Mouse (Mus musculus) erythroblast, embryonic 14.5 days (primary cell): ENCODE measurements around the gene Spo11. TPM values are rescaled to one million over a fixed set of nuclear protein-coding genes. Genes with fewer than 3 reads are reported as not detected.

ENCODE experiments used
- H3K27me3 ChIP-seq: 2 replicates; pipeline ENCODE4 v1.6.1; 2012; ENCODE audit warnings: inconsistent platforms; ENCODE audit not compliant: control insufficient read depth
- H3K36me3 ChIP-seq: 2 replicates; pipeline ENCODE4 v1.6.1; 2012; ENCODE audit warnings: mild to moderate bottlenecking, inconsistent platforms; ENCODE audit not compliant: control insufficient read depth
- H3K4me1 ChIP-seq: 2 replicates; pipeline ENCODE4 v1.6.1; 2012; ENCODE audit warnings: inconsistent platforms; ENCODE audit not compliant: control insufficient read depth
- H3K4me3 ChIP-seq: replicated peaks from 2 replicates; pipeline ENCODE3; 2012; ENCODE audit warnings: moderate library complexity, mild to moderate bottlenecking, inconsistent platforms
- H3K9me3 ChIP-seq: 2 replicates; pipeline ENCODE4 v1.6.1; 2012; ENCODE audit warnings: low read length, inconsistent platforms, mixed read lengths; ENCODE audit not compliant: control insufficient read depth
- GATA1 ChIP-seq: IDR thresholded peaks from 2 replicates; pipeline ENCODE4 v1.6.1; 2012; ENCODE audit warnings: low read length, inconsistent platforms, mixed read lengths
- TAL1 ChIP-seq: IDR thresholded peaks from 3 replicates; pipeline ENCODE4 v1.6.1; 2012; ENCODE audit warnings: low read length, inconsistent platforms, mixed read lengths
- polyA plus RNA-seq: library from polyadenylated mRNA; stranded (reverse); fragments of >175 nt; gene quantifications from 2 replicates; pipeline ENCODE4 v1.2.3, GENCODE M21; 2012

The Spo11 gene
- polyA plus RNA-seq, 1 experiment = 0.02 TPM

DNA sequence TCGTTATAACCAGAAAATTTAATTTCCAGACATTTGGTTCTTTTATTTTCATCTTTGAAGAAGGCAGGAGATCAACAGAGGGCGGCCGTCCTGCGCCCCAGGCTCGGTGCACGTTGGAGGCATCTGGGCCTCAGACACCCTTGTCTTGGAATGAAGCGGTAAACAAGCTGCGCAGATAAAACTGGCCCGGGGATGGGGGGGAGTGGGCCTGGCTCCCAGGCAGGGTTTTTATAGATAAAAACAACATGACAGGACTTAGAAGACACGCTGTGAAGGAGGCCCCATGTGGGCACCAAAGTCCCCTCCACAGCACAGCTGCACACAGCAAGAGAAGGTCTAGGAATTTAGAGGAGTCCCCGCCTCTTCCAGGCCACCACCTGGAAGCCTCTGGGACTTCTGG lies 26.8 kb upstream of the Spo11 start:
- H3K9me3 ChIP-seq = no peaks in the 10 kb centered on the region
- TF ChIP-seq TAL1 = no peak
- TF ChIP-seq GATA1 = no peak
- no peaks in the 10 kb centered on the region for H3K4me1 ChIP-seq
- H3K36me3 ChIP-seq = no peaks in the 10 kb centered on the region
- peaks cover 3% of the 10 kb centered on the region; the same call in 1 of the 2 replicates for H3K27me3 ChIP-seq
- H3K4me3 ChIP-seq = no peak overlapping the region

DNA sequence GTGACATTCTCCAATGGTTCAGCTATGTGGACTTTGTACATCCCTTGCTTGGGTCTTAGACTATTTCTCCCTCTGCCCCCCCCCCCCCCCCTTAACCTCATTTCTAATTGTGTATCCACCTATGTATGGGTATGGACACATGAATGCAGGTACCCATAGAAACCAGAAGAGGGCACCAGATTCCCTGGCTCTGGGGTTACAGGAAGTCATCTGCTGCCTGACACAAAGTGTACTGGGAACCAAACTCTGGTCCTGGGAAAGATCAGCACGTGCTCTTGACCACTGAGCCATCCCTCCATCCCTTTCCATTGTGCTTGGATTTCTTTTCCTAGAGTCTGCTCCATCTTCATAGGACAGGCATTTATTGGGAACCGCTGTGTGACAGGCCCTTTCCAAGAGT lies 25.5 kb upstream of the Spo11 start:
- Histone ChIP-seq H3K27me3 (peaks cover 3% of the 10 kb centered on the region; the same call in 1 of the 2 replicates), H3K36me3 (no peaks in the 10 kb centered on the region), H3K9me3 (no peaks in the 10 kb centered on the region), H3K4me1 (no peaks in the 10 kb centered on the region), H3K4me3 (no peak overlapping the region)
- TF ChIP-seq GATA1 = no peak
- no peak for TF ChIP-seq TAL1

DNA sequence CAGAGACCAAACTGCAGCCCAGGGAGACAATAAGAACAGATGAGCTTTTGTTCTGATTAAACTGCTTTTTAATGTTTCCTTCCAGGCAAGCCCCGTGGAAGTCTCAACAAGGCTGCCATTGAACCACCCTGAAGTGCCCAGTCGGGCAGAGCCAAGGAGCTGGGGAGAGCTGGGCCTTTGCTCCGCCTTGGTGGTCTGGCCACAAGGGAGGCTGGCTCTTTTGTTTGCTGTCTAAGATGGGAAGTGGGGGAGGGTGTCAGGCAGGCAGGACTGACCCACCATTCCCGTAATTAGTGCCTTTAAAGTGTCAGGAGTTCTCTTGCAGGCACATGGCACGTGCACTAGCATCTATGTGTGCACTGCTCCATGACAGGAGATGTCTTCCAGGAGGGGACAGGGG lies 18.9 kb upstream of the Spo11 start:
- Histone ChIP-seq H3K27me3 (no peaks in the 10 kb centered on the region), H3K9me3 (peaks cover 9% of the 10 kb centered on the region; the same call in 1 of the 2 replicates), H3K36me3 (no peaks in the 10 kb centered on the region), H3K4me3 (no peak overlapping the region), H3K4me1 (no peaks in the 10 kb centered on the region)
- TF ChIP-seq GATA1 (no peak), TAL1 (no peak)

- no peak overlapping the region for H3K4me3 ChIP-seq
- TF ChIP-seq TAL1 = no peak
Measured at GRCm38 (mm10) chr2:172959006-172959768, 18.3 kb upstream of the Spo11 start.

GRCm38 (mm10) chr2:172960350-172960749 lies 17.1 kb upstream of the Spo11 start:
- no peaks in the 10 kb centered on the region for H3K36me3 ChIP-seq
- TF ChIP-seq GATA1 = no peak
- peaks cover 9% of the 10 kb centered on the region; the same call in 1 of the 2 replicates for H3K9me3 ChIP-seq
- H3K27me3 ChIP-seq = no peaks in the 10 kb centered on the region
- H3K4me3 ChIP-seq = no peak overlapping the region
- H3K4me1 ChIP-seq = no peaks in the 10 kb centered on the region

More at GRCm38 (mm10) chr2:172959006-172959768, 18.3 kb upstream of the Spo11 start:
- no peaks in the 10 kb centered on the region for H3K36me3 ChIP-seq
- peaks cover 9% of the 10 kb centered on the region; the same call in 1 of the 2 replicates for H3K9me3 ChIP-seq
- no peaks in the 10 kb centered on the region for H3K4me1 ChIP-seq
- H3K27me3 ChIP-seq = no peaks in the 10 kb centered on the region

GRCm38 (mm10) chr2:172961211-172961610 lies 16.3 kb upstream of the Spo11 start:
- Histone ChIP-seq H3K4me3 (no peak overlapping the region), H3K27me3 (no peaks in the 10 kb centered on the region), H3K36me3 (no peaks in the 10 kb centered on the region), H3K4me1 (no peaks in the 10 kb centered on the region), H3K9me3 (peaks cover 9% of the 10 kb centered on the region; the same call in 1 of the 2 replicates)
- no peak for TF ChIP-seq TAL1
- TF ChIP-seq GATA1 = no peak

GRCm38 (mm10) chr2:172965249-172965648 lies 12.3 kb upstream of the Spo11 start:
- Histone ChIP-seq H3K9me3 (peaks cover 9% of the 10 kb centered on the region; the same call in 1 of the 2 replicates), H3K36me3 (no peaks in the 10 kb centered on the region), H3K4me3 (no peak overlapping the region), H3K27me3 (no peaks in the 10 kb centered on the region), H3K4me1 (no peaks in the 10 kb centered on the region)
- TF ChIP-seq GATA1 (no peak), TAL1 (no peak)

GRCm38 (mm10) chr2:172966480-172966879 lies 11.0 kb upstream of the Spo11 start:
- Histone ChIP-seq H3K36me3 (no peaks in the 10 kb centered on the region), H3K27me3 (no peaks in the 10 kb centered on the region), H3K4me3 (no peak overlapping the region), H3K4me1 (no peaks in the 10 kb centered on the region), H3K9me3 (no peaks in the 10 kb centered on the region)
- TF ChIP-seq GATA1 (no peak), TAL1 (no peak)

GRCm38 (mm10) chr2:172971865-172972264 lies 5.6 kb upstream of the Spo11 start:
- H3K36me3 ChIP-seq = no peaks in the 10 kb centered on the region
- no peaks in the 10 kb centered on the region for H3K9me3 ChIP-seq
- TF ChIP-seq TAL1 (no peak), GATA1 (no peak)
- no peaks in the 10 kb centered on the region for H3K27me3 ChIP-seq
- H3K4me1 ChIP-seq = no peaks in the 10 kb centered on the region
- H3K4me3 ChIP-seq = no peak overlapping the region
